Mouse (Mus musculus) hematopoietic multipotent progenitor cell, adult 10-12 weeks (in vitro differentiated cells): Measurements from ENCODE around the gene Rbm5. TPM values are rescaled to one million over a fixed set of nuclear protein-coding genes. Genes with fewer than 3 reads are reported as not detected.

ENCODE experiments used
- polyA plus RNA-seq: library from polyadenylated mRNA; stranded (reverse); fragments of >175 nt; gene quantifications from 2 replicates; pipeline ENCODE4 v1.2.3, GENCODE M21; 2012; ENCODE audit warnings: low replicate concordance

The Rbm5 gene
- polyA plus RNA-seq: 53.7 and 57.1 TPM in 2 replicates

DNA sequence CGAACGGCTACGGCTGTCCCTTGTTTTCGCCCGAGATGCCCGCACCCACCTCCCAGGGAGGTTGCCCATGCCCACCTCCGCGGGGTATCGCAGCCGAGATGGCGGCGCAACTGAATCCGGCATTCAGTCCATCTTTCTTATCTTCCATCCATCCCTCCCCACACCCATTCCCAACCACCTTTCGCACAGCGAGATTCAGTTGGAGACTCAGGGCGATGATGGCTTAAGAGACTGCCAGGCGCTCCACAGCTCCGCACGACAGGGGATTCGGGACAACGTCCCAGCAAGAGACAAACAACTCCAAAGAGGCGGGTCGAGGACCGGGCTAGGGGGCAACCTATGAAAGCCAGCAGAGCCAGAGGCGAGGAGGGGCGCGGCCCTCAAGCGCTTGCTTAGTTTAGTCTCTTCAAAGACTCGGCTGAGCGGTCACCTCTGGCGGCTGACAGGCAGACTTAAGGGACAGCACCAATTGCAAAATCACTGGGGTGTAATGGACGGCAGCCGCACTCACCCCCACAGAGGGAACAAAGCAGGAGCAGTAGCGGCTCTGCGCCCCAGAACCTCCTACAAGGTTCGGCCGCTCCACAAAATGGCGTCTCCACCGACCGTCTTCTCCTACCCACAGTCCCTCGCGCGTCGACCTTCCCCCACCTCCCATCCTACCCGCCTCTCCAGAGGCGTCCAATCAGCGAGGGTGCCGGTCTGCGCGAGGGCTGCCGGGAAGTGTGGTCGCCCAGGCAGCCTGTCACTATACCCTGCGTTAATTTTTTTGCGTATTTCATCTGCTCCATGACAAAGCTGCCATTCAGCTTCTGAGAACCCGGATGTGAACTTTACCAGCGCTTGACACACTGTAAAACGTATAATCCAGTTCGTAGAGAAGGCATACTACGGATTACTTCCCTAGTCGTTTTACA, at the start of gene Rbm5:
Rbm5 (minus strand) TSS at position 623 of the 917 bp plus-strand sequence.

DNA sequence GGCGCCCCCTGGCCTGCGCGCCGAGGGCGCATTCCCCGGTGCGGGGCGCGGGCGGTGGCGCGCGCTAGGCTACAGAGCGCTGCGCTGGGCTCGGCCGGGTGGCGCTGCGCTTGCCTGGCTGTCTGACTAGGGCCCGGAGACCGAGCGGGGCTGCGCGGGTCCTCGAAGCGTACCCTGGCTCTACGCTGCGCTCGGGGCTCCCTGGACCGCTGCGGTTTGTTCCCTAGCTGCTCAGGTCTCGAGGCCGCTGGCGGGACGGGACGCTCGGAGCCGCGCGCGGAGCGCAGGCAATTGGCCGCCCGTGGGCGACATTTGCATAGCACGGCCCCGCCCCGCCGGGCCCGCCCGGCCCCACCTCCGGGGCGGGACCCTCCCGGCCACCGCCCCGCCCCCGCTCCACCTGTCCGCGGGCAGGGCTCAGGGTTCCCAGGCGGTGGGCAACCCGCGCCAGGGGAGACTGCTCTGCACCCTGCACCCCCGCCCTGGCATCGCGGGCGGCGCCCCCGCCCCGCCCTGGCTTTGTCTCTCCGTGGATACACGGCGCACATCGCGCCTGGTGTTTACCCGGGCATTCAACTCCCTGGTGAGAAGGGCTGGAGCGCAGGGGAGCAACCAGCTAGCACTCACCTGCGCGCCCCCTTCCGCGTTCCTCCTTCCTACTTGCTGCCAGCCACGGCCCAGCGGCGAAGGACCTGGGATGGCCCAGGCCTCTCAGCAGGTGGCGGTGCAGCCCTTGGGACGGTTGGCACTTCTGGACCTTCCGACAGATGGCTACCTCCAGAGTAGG, 60.9 kb downstream of the Rbm5 start, which contains the start of gene Sema3f:
Sema3f (minus strand) TSS at position 779 of the 787 bp plus-strand sequence.

Other genes with a start within 250 kb of the Rbm5 start
- 32.1 and 48.8 TPM in 2 replicates for gene Tmem115, start 237.1 kb downstream of the Rbm5 start, polyA plus RNA-seq
- gene Cyb561d2, start 228.8 kb downstream of the Rbm5 start, polyA plus RNA-seq: 15.4 and 18.6 TPM in 2 replicates
- gene Nprl2, start 228.8 kb downstream of the Rbm5 start, polyA plus RNA-seq: 2.6 and 3.1 TPM in 2 replicates
- gene Zmynd10, start 223.7 kb downstream of the Rbm5 start, polyA plus RNA-seq: 0.29 and 1.1 TPM in 2 replicates
- 19.8 and 49.2 TPM in 2 replicates for gene Rassf1, start 219.4 kb downstream of the Rbm5 start, polyA plus RNA-seq
- 18.0 and 56.6 TPM in 2 replicates for gene Tusc2, start 207.7 kb downstream of the Rbm5 start, polyA plus RNA-seq
- gene Hyal2, start 203.1 kb downstream of the Rbm5 start, polyA plus RNA-seq: 9.6 and 21.4 TPM in 2 replicates
- gene Hyal1, start 194.1 kb downstream of the Rbm5 start, polyA plus RNA-seq: 1.3 and 3.5 TPM in 2 replicates
- gene Naa80, start 192.1 kb downstream of the Rbm5 start, polyA plus RNA-seq: 30.6 and 47.1 TPM in 2 replicates
- gene Hyal3, start 190.2 kb downstream of the Rbm5 start, polyA plus RNA-seq: 0.51 TPM in 1 of 2 replicates, not detected in the other
- 36.6 and 54.9 TPM in 2 replicates for gene Ifrd2, start 183.4 kb downstream of the Rbm5 start, polyA plus RNA-seq
- gene Sema3b, start 161.8 kb downstream of the Rbm5 start, polyA plus RNA-seq: 0.28 and 0.46 TPM in 2 replicates
- 1,369 and 2,388 TPM in 2 replicates for gene Gnai2, start 135.6 kb downstream of the Rbm5 start, polyA plus RNA-seq
- not detected in 2 replicates for gene Slc38a3, start 101.5 kb downstream of the Rbm5 start, polyA plus RNA-seq
- not detected in 2 replicates for gene Gnat1, start 91.3 kb downstream of the Rbm5 start, polyA plus RNA-seq
- gene Sema3f, start 60.5 kb downstream of the Rbm5 start, polyA plus RNA-seq: 3.2 and 4.7 TPM in 2 replicates
- 19.8 and 30.5 TPM in 2 replicates for gene Rbm6, start 102.2 kb upstream of the Rbm5 start, polyA plus RNA-seq
- 22.0 and 22.8 TPM in 2 replicates for gene Mon1a, start 117.2 kb upstream of the Rbm5 start, polyA plus RNA-seq
- gene Mst1r, start 135.9 kb upstream of the Rbm5 start, polyA plus RNA-seq: 0.63 and 3.7 TPM in 2 replicates
- gene Actl11, start 157.5 kb upstream of the Rbm5 start, polyA plus RNA-seq: not detected in 2 replicates
- 0.03 and 0.10 TPM in 2 replicates for gene Camkv, start 164.7 kb upstream of the Rbm5 start, polyA plus RNA-seq
- gene Traip, start 179.1 kb upstream of the Rbm5 start, polyA plus RNA-seq: 0.30 and 1.8 TPM in 2 replicates
- gene Uba7, start 204.5 kb upstream of the Rbm5 start, polyA plus RNA-seq: 56.6 and 109 TPM in 2 replicates
- 0.22 TPM in 1 of 2 replicates, not detected in the other for gene Gm20661, start 212.1 kb upstream of the Rbm5 start, polyA plus RNA-seq
- 11.6 and 13.4 TPM in 2 replicates for gene Inka1, start 214.9 kb upstream of the Rbm5 start, polyA plus RNA-seq
- gene Cdhr4, start 221.5 kb upstream of the Rbm5 start, polyA plus RNA-seq: 0.15 TPM in 1 of 2 replicates, not detected in the other
- gene Gm20662, start 225.4 kb upstream of the Rbm5 start, polyA plus RNA-seq: 0.58 TPM in 1 of 2 replicates, not detected in the other
- gene Ip6k1, start 231.5 kb upstream of the Rbm5 start, polyA plus RNA-seq: 163 and 228 TPM in 2 replicates